Mouse (Mus musculus): Measurements from ENCODE around the gene Dynll1. TPM values are rescaled to one million over a fixed set of nuclear protein-coding genes. Genes with fewer than 3 reads are reported as not detected.

Dynll1 gene
- total and polyA plus RNA-seq, 2 experiments from 2014 or later, result 196 to 893 TPM

- Histone ChIP-seq H3K36me3 (ENCODE audit: insufficient read depth, low read length) (peaks cover 58% of the 10 kb centered on the region), H3K27ac (ENCODE audit: low read depth, low read length) (no peak overlapping the region), H3K4me1 (ENCODE audit: insufficient read depth, low read length) (no peaks in the 10 kb centered on the region), H3K4me2 (ENCODE audit: low read depth, low read length, poor library complexity, severe bottlenecking) (no peak overlapping the region), H3K27me3 (ENCODE audit: insufficient read depth, low read length) (no peaks in the 10 kb centered on the region), H3K4me3 (ENCODE audit: low read depth, low read length) (no peak overlapping the region), H3K9ac (replicated peaks; ENCODE audit: low read length, poor library complexity, severe bottlenecking) (no peak overlapping the region), H3K9me3 (ENCODE audit: low read length) (no peaks in the 10 kb centered on the region)
- ATAC-seq (ENCODE audit: low FRiP score) (no peak), DNase-seq (ENCODE audit: low spot score) (no peak)
- TF ChIP-seq CTCF (IDR thresholded peaks at IDR 0.05), result no peak
- 82% methylated on average over 1 of the region's 1 CpGs for WGBS
These were observed 45.3 kb downstream of the Dynll1 start for GRCm38 (mm10) chr5:115255472-115255871.

Other genes with a start within 250 kb of the Dynll1 start
- not detected in 2 replicates for gene Gm10401, start 202.7 kb downstream of the Dynll1 start, total RNA-seq (2014; rRNA removed)
- 42.9 and 44.1 TPM in 2 replicates for gene Gm10401, start 202.7 kb downstream of the Dynll1 start, polyA plus RNA-seq (2015; fragmentation: Nextera tagmentation; extraction: Ambion mirVana)
- 16.5 and 17.4 TPM in 2 replicates for gene Acads, start 181.7 kb downstream of the Dynll1 start, total RNA-seq (2014; rRNA removed)
- 13.4 and 14.1 TPM in 2 replicates for gene Acads, start 181.7 kb downstream of the Dynll1 start, polyA plus RNA-seq (2015; fragmentation: Nextera tagmentation; extraction: Ambion mirVana)
- 28.4 and 30.0 TPM in 2 replicates for gene Unc119b, start 166.0 kb downstream of the Dynll1 start, total RNA-seq (2014; rRNA removed)
- gene Unc119b, start 166.0 kb downstream of the Dynll1 start, polyA plus RNA-seq (2015; fragmentation: Nextera tagmentation; extraction: Ambion mirVana), result 16.9 and 18.4 TPM in 2 replicates
- 61.7 and 64.6 TPM in 2 replicates for gene Mlec, start 142.8 kb downstream of the Dynll1 start, total RNA-seq (2014; rRNA removed)
- 11.4 and 16.2 TPM in 2 replicates for gene Mlec, start 142.8 kb downstream of the Dynll1 start, polyA plus RNA-seq (2015; fragmentation: Nextera tagmentation; extraction: Ambion mirVana)
- 15.5 and 29.8 TPM in 2 replicates for gene Cabp1, start 106.6 kb downstream of the Dynll1 start, total RNA-seq (2014; rRNA removed)
- 11.1 and 12.7 TPM in 2 replicates for gene Cabp1, start 106.6 kb downstream of the Dynll1 start, polyA plus RNA-seq (2015; fragmentation: Nextera tagmentation; extraction: Ambion mirVana)
- gene Pop5, start 65.2 kb downstream of the Dynll1 start, total RNA-seq (2014; rRNA removed), result 33.2 and 41.5 TPM in 2 replicates
- gene Pop5, start 65.2 kb downstream of the Dynll1 start, polyA plus RNA-seq (2015; fragmentation: Nextera tagmentation; extraction: Ambion mirVana), result 95.5 and 101 TPM in 2 replicates
- 103 and 118 TPM in 2 replicates for gene Rnf10, start 28.1 kb downstream of the Dynll1 start, total RNA-seq (2014; rRNA removed)
- gene Rnf10, start 28.1 kb downstream of the Dynll1 start, polyA plus RNA-seq (2015; fragmentation: Nextera tagmentation; extraction: Ambion mirVana), result 154 and 158 TPM in 2 replicates
- gene Coq5, start 21.3 kb downstream of the Dynll1 start, total RNA-seq (2014; rRNA removed), result 29.6 and 36.7 TPM in 2 replicates
- gene Coq5, start 21.3 kb downstream of the Dynll1 start, polyA plus RNA-seq (2015; fragmentation: Nextera tagmentation; extraction: Ambion mirVana), result 42.8 and 43.5 TPM in 2 replicates
- gene Srsf9, start 26.2 kb upstream of the Dynll1 start, total RNA-seq (2014; rRNA removed), result 44.1 and 45.5 TPM in 2 replicates
- gene Srsf9, start 26.2 kb upstream of the Dynll1 start, polyA plus RNA-seq (2015; fragmentation: Nextera tagmentation; extraction: Ambion mirVana), result 88.0 and 93.8 TPM in 2 replicates
- gene Gatc, start 40.2 kb upstream of the Dynll1 start, total RNA-seq (2014; rRNA removed), result 17.6 and 27.8 TPM in 2 replicates
- 39.2 and 42.4 TPM in 2 replicates for gene Gatc, start 40.2 kb upstream of the Dynll1 start, polyA plus RNA-seq (2015; fragmentation: Nextera tagmentation; extraction: Ambion mirVana)
- gene Triap1, start 40.2 kb upstream of the Dynll1 start, total RNA-seq (2014; rRNA removed), result 10.7 and 16.9 TPM in 2 replicates
- gene Triap1, start 40.2 kb upstream of the Dynll1 start, polyA plus RNA-seq (2015; fragmentation: Nextera tagmentation; extraction: Ambion mirVana), result 53.8 and 54.5 TPM in 2 replicates
- gene Cox6a1, start 48.0 kb upstream of the Dynll1 start, total RNA-seq (2014; rRNA removed), result 1,189 and 1,342 TPM in 2 replicates
- gene Cox6a1, start 48.0 kb upstream of the Dynll1 start, polyA plus RNA-seq (2015; fragmentation: Nextera tagmentation; extraction: Ambion mirVana), result 1,504 and 1,624 TPM in 2 replicates
- 72.5 and 82.9 TPM in 2 replicates for gene Msi1, start 128.6 kb upstream of the Dynll1 start, total RNA-seq (2014; rRNA removed)
- gene Msi1, start 128.6 kb upstream of the Dynll1 start, polyA plus RNA-seq (2015; fragmentation: Nextera tagmentation; extraction: Ambion mirVana), result 41.1 and 52.1 TPM in 2 replicates
- gene Pla2g1b, start 165.3 kb upstream of the Dynll1 start, total RNA-seq (2014; rRNA removed), result not detected in 2 replicates
- gene Pla2g1b, start 165.3 kb upstream of the Dynll1 start, polyA plus RNA-seq (2015; fragmentation: Nextera tagmentation; extraction: Ambion mirVana), result not detected in 2 replicates
- gene Sirt4, start 183.7 kb upstream of the Dynll1 start, total RNA-seq (2014; rRNA removed), result 19.5 and 25.6 TPM in 2 replicates
- gene Sirt4, start 183.7 kb upstream of the Dynll1 start, polyA plus RNA-seq (2015; fragmentation: Nextera tagmentation; extraction: Ambion mirVana), result 22.4 and 27.0 TPM in 2 replicates
- gene Pxn, start 205.7 kb upstream of the Dynll1 start, total RNA-seq (2014; rRNA removed), result 34.6 and 39.4 TPM in 2 replicates
- 15.3 and 15.9 TPM in 2 replicates for gene Pxn, start 205.7 kb upstream of the Dynll1 start, polyA plus RNA-seq (2015; fragmentation: Nextera tagmentation; extraction: Ambion mirVana)

Measured in midbrain, postnatal 0 days (tissue).